Mouse (Mus musculus): ENCODE measurements around the gene Cd38. TPM values are rescaled to one million over a fixed set of nuclear protein-coding genes. Genes with fewer than 3 reads are reported as not detected.
"Not testable (repeated sequence)": the region's sequence is repeated elsewhere in the genome, so short reads cannot be mapped to it uniquely, and the experiment has no call there.

Gene Cd38
- polyA plus RNA-seq, 1 experiment: 6.3 TPM

DNA sequence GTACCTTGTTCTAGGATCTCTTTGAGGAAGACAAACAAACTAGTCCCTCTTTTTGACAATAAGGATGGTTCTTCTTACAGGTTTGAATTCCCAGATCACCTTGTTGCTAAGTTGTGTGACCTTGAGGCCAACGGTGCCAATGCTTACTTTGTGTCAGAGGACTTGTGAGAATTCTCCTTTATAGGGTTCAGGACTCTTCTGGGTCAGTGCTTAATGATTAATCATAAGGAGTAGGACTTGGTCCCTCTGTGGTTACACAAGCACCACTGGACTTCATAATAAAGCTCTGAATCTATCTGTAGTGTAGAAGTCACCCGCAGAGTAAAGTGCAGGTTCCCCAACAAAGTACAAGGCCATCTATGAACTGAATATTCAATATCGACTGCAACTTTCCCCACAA, 36.3 kb downstream of the Cd38 start:
- H3K4me1 ChIP-seq (ENCODE audit: control insufficient read depth, insufficient read depth, low read length): no peaks in the 10 kb centered on the region
- no peaks in the 10 kb centered on the region for H3K27me3 ChIP-seq (ENCODE audit: control insufficient read depth, insufficient read depth, low read length, poor library complexity, severe bottlenecking)
- H3K4me3 ChIP-seq (ENCODE audit: low read depth, low read length): no peak overlapping the region
- TF ChIP-seq EP300 (IDR thresholded peaks at IDR 0.05; ENCODE audit: insufficient read depth, low read depth, low read length) (no peak), CTCF (IDR thresholded peaks at IDR 0.05; ENCODE audit: low read depth, low read length) (no peak), POLR2A (IDR thresholded peaks at IDR 0.05; ENCODE audit: insufficient read depth, low read length) (no peak)
- H3K27ac ChIP-seq (ENCODE audit: insufficient read depth, low read length): no peak overlapping the region
- H3K36me3 ChIP-seq (ENCODE audit: control insufficient read depth, insufficient read depth, low read length, poor library complexity, severe bottlenecking): no peaks in the 10 kb centered on the region
- H3K9me3 ChIP-seq (replicated peaks; ENCODE audit: control insufficient read depth, insufficient read depth, low read length, poor library complexity, severe bottlenecking): no peaks in the 10 kb centered on the region
- no peak overlapping the region for H3K9ac ChIP-seq (ENCODE audit: low read depth, poor library complexity, severe bottlenecking)

DNA sequence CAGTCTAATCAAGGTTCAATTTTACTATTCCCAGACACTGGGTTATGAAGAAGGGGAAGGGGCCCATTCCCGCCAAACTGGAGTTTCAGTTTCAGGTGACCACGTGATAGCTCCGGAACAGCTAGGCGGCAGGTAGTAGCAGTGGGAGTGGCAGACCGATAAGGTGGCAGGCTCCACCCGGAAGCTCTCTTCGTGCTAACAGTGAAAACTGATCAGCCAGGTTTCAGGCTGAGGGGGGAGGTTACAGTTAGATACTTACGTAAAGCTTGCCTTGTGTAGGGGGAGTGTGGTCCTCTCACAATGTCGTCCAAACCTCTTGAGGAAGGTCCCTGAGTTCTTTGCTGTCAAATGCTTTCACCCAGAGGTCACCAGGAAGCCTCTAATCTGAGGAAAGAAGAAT, 40.9 kb downstream of the Cd38 start:
- no peak for TF ChIP-seq EP300 (IDR thresholded peaks at IDR 0.05; ENCODE audit: insufficient read depth, low read depth, low read length)
- no peak for TF ChIP-seq POLR2A (IDR thresholded peaks at IDR 0.05; ENCODE audit: insufficient read depth, low read length)
- no peak for TF ChIP-seq CTCF (IDR thresholded peaks at IDR 0.05; ENCODE audit: low read depth, low read length)
- H3K27me3 ChIP-seq (ENCODE audit: control insufficient read depth, insufficient read depth, low read length, poor library complexity, severe bottlenecking): no peaks in the 10 kb centered on the region
- no peaks in the 10 kb centered on the region for H3K4me1 ChIP-seq (ENCODE audit: control insufficient read depth, insufficient read depth, low read length)
- no peak overlapping the region for H3K4me3 ChIP-seq (ENCODE audit: low read depth, low read length)
- H3K9ac ChIP-seq (ENCODE audit: low read depth, poor library complexity, severe bottlenecking): no peak overlapping the region
- no peaks in the 10 kb centered on the region for H3K36me3 ChIP-seq (ENCODE audit: control insufficient read depth, insufficient read depth, low read length, poor library complexity, severe bottlenecking)
- no peak overlapping the region for H3K27ac ChIP-seq (ENCODE audit: insufficient read depth, low read length)
- no peaks in the 10 kb centered on the region for H3K9me3 ChIP-seq (replicated peaks; ENCODE audit: control insufficient read depth, insufficient read depth, low read length, poor library complexity, severe bottlenecking)

DNA sequence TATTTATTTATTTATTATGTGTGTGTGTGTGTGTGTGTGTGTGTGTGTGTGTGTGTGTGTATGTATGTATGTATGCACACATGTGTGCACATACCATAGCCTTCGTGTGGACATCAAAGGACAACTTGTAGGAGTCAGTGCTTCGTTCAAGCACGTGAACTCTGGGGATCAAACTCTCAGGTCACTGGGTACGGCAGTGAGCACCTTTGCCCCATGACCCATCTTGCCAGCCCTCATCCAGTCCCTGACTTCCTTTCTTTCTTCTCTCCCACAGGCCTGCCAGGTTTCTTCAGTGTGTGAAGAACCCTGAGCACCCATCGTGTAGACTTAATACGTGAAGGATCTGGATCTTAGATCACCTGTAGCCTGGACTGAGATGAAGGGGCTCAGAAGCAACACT, 41.7 kb downstream of the Cd38 start:
- no peaks in the 10 kb centered on the region for H3K4me1 ChIP-seq (ENCODE audit: control insufficient read depth, insufficient read depth, low read length)
- no peak overlapping the region for H3K9ac ChIP-seq (ENCODE audit: low read depth, poor library complexity, severe bottlenecking)
- H3K36me3 ChIP-seq (ENCODE audit: control insufficient read depth, insufficient read depth, low read length, poor library complexity, severe bottlenecking): no peaks in the 10 kb centered on the region
- H3K4me3 ChIP-seq (ENCODE audit: low read depth, low read length): no peak overlapping the region
- no peaks in the 10 kb centered on the region for H3K27me3 ChIP-seq (ENCODE audit: control insufficient read depth, insufficient read depth, low read length, poor library complexity, severe bottlenecking)
- no peak for TF ChIP-seq CTCF (IDR thresholded peaks at IDR 0.05; ENCODE audit: low read depth, low read length)
- TF ChIP-seq POLR2A (IDR thresholded peaks at IDR 0.05; ENCODE audit: insufficient read depth, low read length): no peak
- no peak for TF ChIP-seq EP300 (IDR thresholded peaks at IDR 0.05; ENCODE audit: insufficient read depth, low read depth, low read length)
- H3K27ac ChIP-seq (ENCODE audit: insufficient read depth, low read length): no peak overlapping the region
- no peaks in the 10 kb centered on the region for H3K9me3 ChIP-seq (replicated peaks; ENCODE audit: control insufficient read depth, insufficient read depth, low read length, poor library complexity, severe bottlenecking)

DNA sequence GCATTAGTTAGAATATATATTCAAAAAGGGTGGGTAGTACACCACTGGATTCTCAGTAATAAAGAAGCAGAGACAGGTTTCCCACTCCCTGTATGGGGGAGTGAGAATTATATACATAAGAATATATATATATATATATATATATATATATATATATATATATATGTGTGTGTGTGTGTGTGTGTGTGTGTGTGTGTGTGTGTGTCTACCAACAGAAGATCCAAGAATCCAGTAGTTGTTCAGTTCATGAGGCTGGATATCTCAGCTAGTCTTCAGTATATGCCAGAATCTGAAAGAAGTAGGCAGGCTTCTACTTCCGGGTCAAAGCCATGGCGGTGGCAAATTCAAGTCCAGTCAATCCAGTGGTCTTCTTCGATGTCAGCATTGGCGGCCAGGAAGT, 44.5 kb downstream of the Cd38 start, which contains the start of gene Gm7879:
Gene Gm7879, plus strand, starts transcription at position 301 of the 400 bp plus-strand sequence.
- not testable (repeated sequence) for H3K4me3 ChIP-seq (ENCODE audit: low read depth, low read length)

DNA sequence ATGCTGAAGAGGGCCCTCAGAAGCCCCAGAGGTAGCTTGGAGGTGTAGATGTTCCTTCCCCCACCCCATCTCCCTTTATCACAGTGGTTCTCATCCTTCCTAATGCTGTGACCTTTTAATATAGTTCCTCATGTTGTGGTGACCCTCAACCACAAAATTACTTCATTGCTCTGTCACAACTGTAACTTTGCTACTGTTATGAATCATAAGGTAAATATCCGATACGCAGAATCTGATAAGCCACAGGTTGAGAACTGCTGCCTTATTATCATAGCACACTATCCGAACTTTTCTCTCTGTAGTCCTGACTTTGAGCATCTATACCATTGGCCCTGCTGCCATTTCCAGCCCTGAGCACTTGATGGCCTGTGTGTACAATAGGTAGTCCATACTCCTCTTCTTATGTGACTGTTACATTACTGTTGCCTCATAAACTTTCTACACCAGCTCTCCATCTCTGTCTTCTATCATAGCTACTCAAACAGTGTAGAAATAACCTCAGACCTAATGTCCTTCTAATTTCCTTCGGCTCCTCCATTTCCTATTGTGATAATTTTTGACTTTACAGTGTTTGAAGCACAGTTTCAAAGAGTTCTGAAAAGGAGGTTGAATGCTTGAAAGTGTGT, 47.0 kb downstream of the Cd38 start:
- Histone ChIP-seq H3K27ac (ENCODE audit: insufficient read depth, low read length) (no peak overlapping the region), H3K4me3 (ENCODE audit: low read depth, low read length) (no peak overlapping the region), H3K4me1 (ENCODE audit: control insufficient read depth, insufficient read depth, low read length) (no peaks in the 10 kb centered on the region), H3K9ac (ENCODE audit: low read depth, poor library complexity, severe bottlenecking) (no peak overlapping the region), H3K27me3 (ENCODE audit: control insufficient read depth, insufficient read depth, low read length, poor library complexity, severe bottlenecking) (no peaks in the 10 kb centered on the region), H3K9me3 (replicated peaks; ENCODE audit: control insufficient read depth, insufficient read depth, low read length, poor library complexity, severe bottlenecking) (no peaks in the 10 kb centered on the region), H3K36me3 (ENCODE audit: control insufficient read depth, insufficient read depth, low read length, poor library complexity, severe bottlenecking) (no peaks in the 10 kb centered on the region)
- no peak for TF ChIP-seq EP300 (IDR thresholded peaks at IDR 0.05; ENCODE audit: insufficient read depth, low read depth, low read length)

More for the DNA sequence above, 44.5 kb downstream of the Cd38 start, which contains the start of gene Gm7879:
- not testable (repeated sequence) for H3K9me3 ChIP-seq (replicated peaks; ENCODE audit: control insufficient read depth, insufficient read depth, low read length, poor library complexity, severe bottlenecking); H3K27ac ChIP-seq (ENCODE audit: insufficient read depth, low read length); H3K36me3 ChIP-seq (ENCODE audit: control insufficient read depth, insufficient read depth, low read length, poor library complexity, severe bottlenecking); H3K4me1 ChIP-seq (ENCODE audit: control insufficient read depth, insufficient read depth, low read length); H3K27me3 ChIP-seq (ENCODE audit: control insufficient read depth, insufficient read depth, low read length, poor library complexity, severe bottlenecking); H3K9ac ChIP-seq (ENCODE audit: low read depth, poor library complexity, severe bottlenecking)

DNA sequence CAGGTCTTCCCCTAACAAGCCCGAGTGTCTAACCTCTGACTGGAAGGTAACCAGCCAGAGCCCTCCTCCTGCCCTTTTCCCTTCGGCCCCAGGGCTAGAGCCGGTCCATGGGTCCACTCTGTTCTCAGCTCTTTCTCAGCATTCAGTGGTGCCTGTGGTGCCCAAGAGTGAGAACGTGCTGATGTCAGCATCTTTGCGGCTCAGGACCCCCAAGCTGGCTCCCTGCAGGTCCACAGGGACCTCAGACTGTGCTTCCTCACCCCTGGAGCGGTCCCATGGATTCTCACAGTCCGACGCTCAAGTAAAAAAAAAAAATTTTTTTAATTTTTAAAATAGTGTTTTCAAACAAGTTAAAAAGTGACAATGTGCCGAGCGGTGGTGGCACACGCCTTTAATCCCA, 53.5 kb downstream of the Cd38 start:
- no peak overlapping the region for H3K27ac ChIP-seq (ENCODE audit: insufficient read depth, low read length)
- no peaks in the 10 kb centered on the region for H3K9me3 ChIP-seq (replicated peaks; ENCODE audit: control insufficient read depth, insufficient read depth, low read length, poor library complexity, severe bottlenecking)
- TF ChIP-seq CTCF (IDR thresholded peaks at IDR 0.05; ENCODE audit: low read depth, low read length) (no peak), EP300 (IDR thresholded peaks at IDR 0.05; ENCODE audit: insufficient read depth, low read depth, low read length) (no peak), POLR2A (IDR thresholded peaks at IDR 0.05; ENCODE audit: insufficient read depth, low read length) (no peak)
- no peaks in the 10 kb centered on the region for H3K4me1 ChIP-seq (ENCODE audit: control insufficient read depth, insufficient read depth, low read length)
- no peak overlapping the region for H3K9ac ChIP-seq (ENCODE audit: low read depth, poor library complexity, severe bottlenecking)
- peak overlapping the region; percentile 32 for H3K4me3 ChIP-seq (ENCODE audit: low read depth, low read length)
- no peaks in the 10 kb centered on the region for H3K27me3 ChIP-seq (ENCODE audit: control insufficient read depth, insufficient read depth, low read length, poor library complexity, severe bottlenecking)
- no peaks in the 10 kb centered on the region for H3K36me3 ChIP-seq (ENCODE audit: control insufficient read depth, insufficient read depth, low read length, poor library complexity, severe bottlenecking)
